Mouse (Mus musculus) right cerebral cortex, postnatal 36 days (tissue): ENCODE measurements around the gene Hecw2.

Experiments used
- DNase-seq, 2 experiments: peaks; one replicate each; pipeline ENCODE4 v3.0.0; 2022; ENCODE audit warnings: low spot score in 2 of 2, mixed read lengths in 1 of 2

Hecw2 gene

GRCm38 (mm10) chr1:53986185-53986892, 208.6 kb downstream of the Hecw2 start:
- no peak for DNase-seq

GRCm38 (mm10) chr1:53978514-53978831, 216.5 kb downstream of the Hecw2 start:
- DNase-seq = no peak

GRCm38 (mm10) chr1:53977806-53978513, 217.0 kb downstream of the Hecw2 start:
- no peak for DNase-seq

GRCm38 (mm10) chr1:53976721-53977120, 218.2 kb downstream of the Hecw2 start:
- DNase-seq = no peak

GRCm38 (mm10) chr1:53976100-53976499, 218.9 kb downstream of the Hecw2 start:
- no peak for DNase-seq

GRCm38 (mm10) chr1:53974941-53975340, 220.0 kb downstream of the Hecw2 start:
- DNase-seq = no peak

GRCm38 (mm10) chr1:53970326-53970977, 224.5 kb downstream of the Hecw2 start:
- no peak for DNase-seq

GRCm38 (mm10) chr1:53952395-53952794, 242.6 kb downstream of the Hecw2 start:
- DNase-seq = no peak

- DNase-seq = no peak
These were observed 249.2 kb downstream of the Hecw2 start for GRCm38 (mm10) chr1:53945815-53946214.

GRCm38 (mm10) chr1:53942468-53942867, 252.5 kb downstream of the Hecw2 start:
- no peak for DNase-seq

- no peak for DNase-seq
These were observed 253.4 kb downstream of the Hecw2 start for GRCm38 (mm10) chr1:53941528-53941927.

- no peak for DNase-seq
These were observed 254.5 kb downstream of the Hecw2 start for GRCm38 (mm10) chr1:53940268-53941017.

GRCm38 (mm10) chr1:53939291-53939690, 255.7 kb downstream of the Hecw2 start:
- DNase-seq = no peak

- no peak for DNase-seq
These were observed 261.7 kb downstream of the Hecw2 start for GRCm38 (mm10) chr1:53933308-53933707.

- DNase-seq = no peak
These were observed 263.7 kb downstream of the Hecw2 start for GRCm38 (mm10) chr1:53931314-53931713.

- no peak for DNase-seq
These were observed 267.4 kb downstream of the Hecw2 start for GRCm38 (mm10) chr1:53927605-53928004.

GRCm38 (mm10) chr1:53925149-53925901, 269.6 kb downstream of the Hecw2 start:
- no peak for DNase-seq

GRCm38 (mm10) chr1:53911848-53912247, 283.1 kb downstream of the Hecw2 start:
- DNase-seq = no peak

- DNase-seq = no peak
These were observed 284.7 kb downstream of the Hecw2 start for GRCm38 (mm10) chr1:53910251-53910650.

- no peak for DNase-seq
These were observed 285.9 kb downstream of the Hecw2 start for GRCm38 (mm10) chr1:53909118-53909517.

GRCm38 (mm10) chr1:53906175-53906574, 288.8 kb downstream of the Hecw2 start:
- no peak for DNase-seq
